ENCODE assay signal across 11 mouse cellular contexts in the genomic region with DNA sequence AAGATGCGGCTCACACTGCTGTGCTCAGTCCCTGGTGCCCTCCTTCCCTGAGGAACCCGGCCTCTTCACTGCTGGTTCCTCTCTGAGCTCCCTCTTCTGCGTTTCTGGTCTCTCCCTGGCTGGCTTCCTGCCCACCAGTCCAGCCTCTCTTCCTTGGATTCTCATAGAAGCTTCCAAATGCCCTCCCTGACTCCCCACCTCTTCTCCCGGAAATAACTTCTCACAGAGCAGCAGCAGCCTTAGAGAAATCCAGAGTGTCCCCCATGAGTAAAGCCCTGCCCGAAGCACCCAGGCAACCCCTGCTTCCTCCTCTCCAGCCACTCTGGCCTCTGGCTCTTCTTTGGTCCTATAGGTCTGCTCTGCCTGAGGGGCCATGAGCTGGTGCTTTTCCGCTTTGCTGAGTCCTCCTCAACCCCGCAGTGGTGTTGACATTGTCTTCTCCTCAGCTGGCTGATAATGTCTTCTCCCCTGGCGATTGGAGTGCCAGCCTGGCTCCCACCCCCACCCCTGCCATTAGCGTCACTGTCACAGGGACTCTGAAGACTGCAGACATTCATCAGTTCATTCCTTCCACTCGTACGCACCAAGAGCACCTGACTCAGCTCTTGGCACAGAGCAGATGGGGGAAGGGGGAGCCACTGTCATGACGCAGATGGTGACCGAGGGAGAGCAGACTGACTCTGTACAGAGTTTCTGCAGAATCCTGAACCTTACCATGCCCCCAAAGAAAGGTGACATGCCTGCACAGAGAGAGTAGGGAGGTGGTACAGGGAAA.
A peak's percentile ranks its signal among the peaks of the same experiment; 100 is the strongest.
DNase-seq lines count a peak whose midpoint lies in the region; ATAC-seq and TF ChIP-seq lines count a peak whose summit lies in the region.
"Had no signal": no experiment of that assay in that cellular context is flagged by ENCODE, and none has a peak within 500 bp of the region (broad histone marks: within the 10 kb centered on the region; RNA-seq: fewer than 3 reads in every experiment).

No protein-coding gene starts in this region.

- 0 out of 2 replicates have a peak, but pooled peaks have one; percentile 57 for ATAC-seq in forebrain, embryonic 13.5 days
- no peak for ATAC-seq in forebrain, postnatal 0 days
- ATAC-seq: midbrain, embryonic 15.5 days had no signal

- no peak overlapping the region for H3K4me3 ChIP-seq in forebrain, embryonic 13.5 days
- H3K4me3 ChIP-seq in forebrain, postnatal 0 days (ENCODE audit: low read depth, low read length): no peak overlapping the region
- H3K4me3 ChIP-seq: hindbrain, embryonic 12.5 days; midbrain, embryonic 15.5 days had no signal

- no peak overlapping the region for H3K9ac ChIP-seq in forebrain, embryonic 13.5 days
- no peak overlapping the region for H3K9ac ChIP-seq in forebrain, postnatal 0 days
- H3K9ac ChIP-seq: hindbrain, embryonic 12.5 days; midbrain, embryonic 15.5 days had no signal

- no peaks in the 10 kb centered on the region for H3K36me3 ChIP-seq in forebrain, embryonic 13.5 days (ENCODE audit: poor library complexity, severe bottlenecking)
- H3K36me3 ChIP-seq in forebrain, postnatal 0 days (ENCODE audit: insufficient read depth): no peaks in the 10 kb centered on the region
- H3K36me3 ChIP-seq: hindbrain, embryonic 12.5 days; midbrain, embryonic 15.5 days had no signal

- H3K4me1 ChIP-seq in forebrain, embryonic 13.5 days: peaks cover 8% of the 10 kb centered on the region; the same call in 1 of the 2 replicates
- H3K4me1 ChIP-seq in forebrain, postnatal 0 days (ENCODE audit: insufficient read depth): no peaks in the 10 kb centered on the region
- H3K4me1 ChIP-seq: midbrain, embryonic 15.5 days had no signal

- WGBS in forebrain, embryonic 13.5 days: 59% methylated on average over 13 of the region's 13 CpGs
- 61% methylated on average over 13 of the region's 13 CpGs for WGBS in forebrain, postnatal 0 days

- no peak overlapping the region for H3K4me2 ChIP-seq in forebrain, embryonic 13.5 days
- H3K4me2 ChIP-seq in forebrain, postnatal 0 days (ENCODE audit: low read depth): no peak overlapping the region
- H3K4me2 ChIP-seq: hindbrain, embryonic 12.5 days; midbrain, embryonic 15.5 days had no signal

- DNase-seq in forebrain, postnatal 0 days: no peak
- peak; percentile 28 for DNase-seq in right cerebral cortex, adult 18-20 months
- DNase-seq in right cerebral cortex, postnatal 25 days: no peak
- peak; percentile 28 for DNase-seq in heart, adult 8-10 months (ENCODE audit: low spot score)
- DNase-seq in thymus, postnatal 10 days (ENCODE audit: low spot score in 2 of 2): no peak
- DNase-seq in kidney, adult 9 months: no peak
- DNase-seq in yolk sac, embryonic 10.5 days (ENCODE audit: low spot score): no peak
- DNase-seq: B cell, adult 2 months had no signal

- H3K27ac ChIP-seq in forebrain, embryonic 13.5 days: no peak overlapping the region
- H3K27ac ChIP-seq in forebrain, postnatal 0 days (ENCODE audit: low read depth, low read length): no peak overlapping the region
- H3K27ac ChIP-seq: hindbrain, embryonic 12.5 days; midbrain, embryonic 15.5 days had no signal

- H3K27me3 ChIP-seq in forebrain, embryonic 13.5 days: no peaks in the 10 kb centered on the region
- H3K27me3 ChIP-seq in forebrain, postnatal 0 days (ENCODE audit: insufficient read depth, low read length): no peaks in the 10 kb centered on the region
- H3K27me3 ChIP-seq: hindbrain, embryonic 12.5 days; midbrain, embryonic 15.5 days had no signal

- TF ChIP-seq CTCF in forebrain, postnatal 0 days (IDR thresholded peaks at IDR 0.05; ENCODE audit: low read depth): no peak

- no peaks in the 10 kb centered on the region for H3K9me3 ChIP-seq in forebrain, embryonic 13.5 days (replicated peaks)
- H3K9me3 ChIP-seq in forebrain, postnatal 0 days (ENCODE audit: low read length): no peaks in the 10 kb centered on the region
- H3K9me3 ChIP-seq: hindbrain, embryonic 12.5 days; midbrain, embryonic 15.5 days had no signal

Comparison
In these comparisons a context has a peak if more than half of its experiments do, and no peak if none do; other contexts are left out.
1. DNase-seq: peak in right cerebral cortex, adult 18-20 months (single experiment) and heart, adult 8-10 months (single experiment); none in forebrain, postnatal 0 days (single experiment), right cerebral cortex, postnatal 25 days (single experiment), thymus, postnatal 10 days (0 of 2), kidney, adult 9 months (single experiment) and yolk sac, embryonic 10.5 days (single experiment).